Mouse (Mus musculus) liver, adult 10 weeks (tissue): ENCODE results near the gene C2cd4c. TPM values are rescaled to one million over a fixed set of nuclear protein-coding genes. Genes with fewer than 3 reads are reported as not detected.

Experiments
- polyA plus RNA-seq: library from polyadenylated mRNA; stranded (reverse); fragments of 350-450 nt; fragmentation: Illumina TruSeq; extraction: RNeasy Lipid Tissue Mini Kit (QIAGEN cat#74804); gene quantifications from one replicate; pipeline ENCODE4 v1.2.3, GENCODE M21; 2014; ENCODE audit warnings: low read depth, low replicate concordance

The C2cd4c gene
- not detected for polyA plus RNA-seq

GRCm38 (mm10) chr10:79613578-79614304 lies at the start of gene C2cd4c:
Gene C2cd4c, minus strand, starts transcription at chr10:79614025.

GRCm38 (mm10) chr10:79645711-79646110 lies 31.9 kb upstream of the C2cd4c start, which contains the start of gene Odf3l2:
Gene Odf3l2, minus strand, starts transcription at chr10:79645738.

GRCm38 (mm10) chr10:79637128-79638110 lies 23.6 kb upstream of the C2cd4c start, which contains the start of gene Shc2:
Gene Shc2, minus strand, starts transcription at chr10:79637918.

GRCm38 (mm10) chr10:79587061-79587751 lies 26.6 kb downstream of the C2cd4c start, which contains the start of gene Theg:
Gene Theg, minus strand, starts transcription at chr10:79587331.

Other genes with a start within 250 kb of the C2cd4c start
- not detected for gene Vmn2r83, start 145.3 kb downstream of the C2cd4c start, polyA plus RNA-seq
- 1.9 TPM for gene Plpp2, start 80.2 kb downstream of the C2cd4c start, polyA plus RNA-seq
- gene Mier2, start 58.8 kb downstream of the C2cd4c start, polyA plus RNA-seq, result 0.24 TPM
- gene Theg, start 26.7 kb downstream of the C2cd4c start, polyA plus RNA-seq, result not detected
- gene Shc2, start 23.9 kb upstream of the C2cd4c start, polyA plus RNA-seq, result not detected
- not detected for gene Odf3l2, start 31.7 kb upstream of the C2cd4c start, polyA plus RNA-seq
- gene Madcam1, start 50.5 kb upstream of the C2cd4c start, polyA plus RNA-seq, result not detected
- gene Tpgs1, start 55.3 kb upstream of the C2cd4c start, polyA plus RNA-seq, result not detected
- gene Cdc34, start 68.2 kb upstream of the C2cd4c start, polyA plus RNA-seq, result 7.5 TPM
- gene Gzmm, start 75.0 kb upstream of the C2cd4c start, polyA plus RNA-seq, result not detected
- gene Bsg, start 90.5 kb upstream of the C2cd4c start, polyA plus RNA-seq, result 261 TPM
- not detected for gene Hcn2, start 102.6 kb upstream of the C2cd4c start, polyA plus RNA-seq
- 4.2 TPM for gene Polrmt, start 132.6 kb upstream of the C2cd4c start, polyA plus RNA-seq
- not detected for gene Fgf22, start 141.1 kb upstream of the C2cd4c start, polyA plus RNA-seq
- 0.93 TPM for gene Rnf126, start 152.9 kb upstream of the C2cd4c start, polyA plus RNA-seq
- gene Fstl3, start 163.2 kb upstream of the C2cd4c start, polyA plus RNA-seq, result not detected
- gene Prss57, start 176.9 kb upstream of the C2cd4c start, polyA plus RNA-seq, result not detected
- gene Palm, start 179.5 kb upstream of the C2cd4c start, polyA plus RNA-seq, result not detected
- gene Misp, start 207.0 kb upstream of the C2cd4c start, polyA plus RNA-seq, result not detected
- gene Ptbp1, start 240.4 kb upstream of the C2cd4c start, polyA plus RNA-seq, result 29.0 TPM